Mouse (Mus musculus): ENCODE results near the gene Fras1.

Gene Fras1

DNA sequence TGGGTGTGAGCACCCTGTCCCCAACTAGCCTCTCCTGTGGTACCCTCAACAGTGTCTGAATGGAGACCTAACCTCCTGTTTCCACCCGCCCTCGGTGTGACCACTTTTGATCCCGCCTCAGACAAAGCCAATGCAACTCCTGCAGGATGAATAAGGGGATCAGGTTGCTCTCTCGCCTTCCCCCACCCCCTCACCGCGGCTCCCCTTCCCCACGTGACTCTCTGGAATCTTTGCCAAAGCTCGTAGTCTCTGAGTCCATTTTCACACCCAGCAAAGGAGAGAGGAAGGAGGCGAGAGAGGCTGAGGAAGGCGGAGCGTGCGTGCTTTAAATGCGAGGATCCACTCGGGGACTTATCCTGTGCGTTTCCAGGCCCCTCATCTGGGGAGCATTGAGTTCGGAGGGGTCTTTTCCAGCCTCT, at the start of gene Fras1:
Fras1 (plus strand) TSS at position 389 of the 419 bp plus-strand sequence.
- DNase-seq = no peak

DNA sequence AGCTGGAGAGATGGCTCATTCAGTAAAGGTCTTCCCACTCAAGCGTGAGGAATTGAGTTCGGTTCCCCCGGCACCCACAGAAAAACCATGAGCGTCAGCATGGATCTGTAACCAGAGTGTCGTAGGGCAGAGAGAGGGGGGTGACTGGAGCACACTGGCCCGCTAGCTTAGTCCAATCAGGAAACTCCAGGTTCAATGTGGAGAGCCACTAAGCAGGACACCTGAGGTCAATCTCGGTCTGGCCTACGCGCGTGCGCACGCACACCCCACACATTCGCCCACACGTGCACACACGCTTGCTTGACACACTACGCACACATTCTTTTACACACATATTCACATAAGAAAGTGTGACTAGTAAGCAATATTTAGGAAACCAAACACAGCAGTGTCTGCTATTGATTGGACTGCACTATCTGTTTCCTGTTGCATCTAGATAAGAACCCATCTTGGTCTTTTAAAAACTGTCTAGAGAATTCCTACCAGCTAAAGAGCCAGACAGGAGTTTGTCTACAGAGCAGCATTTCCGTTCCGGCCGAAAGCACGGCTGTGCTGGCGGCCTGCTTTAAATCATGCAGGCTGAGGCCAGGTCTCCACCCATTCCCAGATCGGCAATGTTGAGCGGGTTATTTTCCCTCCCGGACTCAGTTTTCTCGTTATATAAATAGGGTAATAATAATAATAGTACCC, 42.6 kb upstream of the Fras1 start:
- DNase-seq = no peak

GRCm38 (mm10) chr5:96331738-96332070, 42.1 kb upstream of the Fras1 start:
- no peak for DNase-seq

GRCm38 (mm10) chr5:96333963-96334362, 39.8 kb upstream of the Fras1 start:
- DNase-seq = no peak

- no peak for DNase-seq
Observed at GRCm38 (mm10) chr5:96340564-96340963, 33.2 kb upstream of the Fras1 start.

- DNase-seq = no peak
Observed at GRCm38 (mm10) chr5:96344983-96345382, 28.8 kb upstream of the Fras1 start.

- no peak for DNase-seq
Observed at GRCm38 (mm10) chr5:96351963-96352362, 21.8 kb upstream of the Fras1 start.

- no peak for DNase-seq
Observed at GRCm38 (mm10) chr5:96363950-96364349, 9.8 kb upstream of the Fras1 start.

- no peak for DNase-seq
Observed at GRCm38 (mm10) chr5:96365590-96365989, 8.2 kb upstream of the Fras1 start.

- DNase-seq = no peak
Observed at GRCm38 (mm10) chr5:96367260-96367659, 6.5 kb upstream of the Fras1 start.

GRCm38 (mm10) chr5:96373106-96373505, 649 bp upstream of the Fras1 start:
- no peak for DNase-seq

GRCm38 (mm10) chr5:96373986-96374901, 489 bp downstream of the Fras1 start:
- peak; percentile 7 to 16 for DNase-seq

DNA sequence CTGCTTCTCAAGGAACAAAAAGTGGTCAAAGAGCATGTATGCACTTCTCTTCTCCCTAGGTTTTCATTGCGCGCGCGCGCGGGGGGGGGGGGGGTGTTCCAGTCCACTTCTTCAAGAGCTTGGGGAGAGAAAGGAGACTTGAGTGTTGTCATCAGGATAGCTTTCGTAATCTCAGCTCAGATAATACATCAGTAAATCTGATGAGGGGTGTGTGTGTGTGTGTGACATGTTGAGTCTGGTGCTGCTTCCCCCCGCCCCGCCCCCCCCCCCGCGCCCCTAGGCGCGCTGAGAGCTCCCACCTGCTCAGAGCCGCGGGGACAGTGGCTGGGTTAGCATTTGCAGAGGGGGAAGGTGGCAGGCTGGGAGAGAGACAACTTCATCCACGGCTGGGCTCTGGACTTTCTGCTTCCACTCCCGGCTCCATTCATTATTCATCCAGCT, 1.7 kb downstream of the Fras1 start:
- DNase-seq = no peak

GRCm38 (mm10) chr5:96376216-96376615, 2.5 kb downstream of the Fras1 start:
- no peak for DNase-seq

DNA sequence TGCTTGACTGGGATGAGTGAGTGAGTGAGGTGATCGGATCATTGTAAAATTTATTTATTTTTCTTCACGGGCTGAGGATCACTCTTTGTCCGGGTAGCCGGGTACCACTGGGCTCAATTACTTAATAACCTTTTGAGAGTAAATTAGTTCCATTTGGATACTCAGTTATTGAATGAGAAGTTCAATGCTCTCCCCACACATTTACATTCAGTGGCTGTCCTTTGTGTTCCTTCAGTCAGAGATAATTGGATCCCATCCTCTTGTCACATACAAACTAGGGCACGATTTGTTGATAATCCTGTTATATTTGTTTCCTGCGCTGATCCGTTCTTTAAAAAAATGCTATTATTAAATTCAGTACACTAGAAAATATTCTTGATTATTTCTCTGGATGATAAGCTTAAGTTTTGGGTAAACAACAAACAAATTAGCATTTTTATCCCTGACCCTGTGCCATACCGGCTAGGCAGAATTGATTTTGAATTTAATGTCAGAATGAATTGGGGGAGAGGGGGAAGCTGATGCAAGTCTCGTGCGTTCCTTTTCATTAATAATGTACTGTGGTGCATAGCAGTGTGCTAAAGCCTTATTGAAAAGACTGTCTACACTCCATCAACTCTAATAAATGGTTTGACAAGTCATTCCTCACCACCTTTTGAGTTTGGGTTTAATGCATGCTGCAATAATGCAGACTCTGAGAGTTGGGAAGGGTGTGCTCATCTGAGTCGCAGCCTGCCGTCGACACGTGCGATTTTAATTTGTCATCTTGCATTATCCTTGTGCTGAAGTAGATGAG, 12.6 kb downstream of the Fras1 start:
- DNase-seq = no peak

GRCm38 (mm10) chr5:96388306-96388705, 14.6 kb downstream of the Fras1 start:
- DNase-seq = no peak

DNA sequence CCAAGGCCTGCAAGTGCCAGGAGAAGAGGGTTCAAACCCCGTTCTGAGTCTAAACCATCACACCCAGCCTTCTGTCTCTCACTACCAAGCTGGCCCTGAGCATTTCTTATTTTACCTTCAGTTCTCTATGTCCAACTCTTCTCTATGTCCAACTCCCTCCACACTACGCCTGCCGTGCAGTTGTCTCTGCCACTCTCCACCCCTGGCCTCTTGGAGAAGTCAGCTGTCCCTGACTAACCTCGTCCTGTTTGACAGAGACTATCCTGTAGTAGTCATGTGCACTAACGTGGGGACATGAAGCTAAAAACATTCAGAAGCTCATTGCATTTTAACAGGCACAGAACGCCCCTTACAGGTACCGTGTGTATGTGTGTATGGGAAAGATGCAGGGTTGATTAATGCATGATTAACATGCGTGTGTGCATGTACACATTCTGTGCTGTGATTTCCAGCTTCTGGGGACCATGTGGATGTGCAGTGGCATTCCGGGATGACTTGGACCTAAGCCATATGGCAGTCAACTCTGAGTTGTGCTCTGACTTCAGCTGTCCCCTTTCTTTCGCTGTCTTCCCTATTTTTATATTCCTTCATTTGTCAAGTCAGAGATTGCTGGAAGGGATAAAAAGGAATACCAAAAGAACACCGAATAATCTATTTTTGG, 16.3 kb downstream of the Fras1 start:
- DNase-seq = no peak

DNA sequence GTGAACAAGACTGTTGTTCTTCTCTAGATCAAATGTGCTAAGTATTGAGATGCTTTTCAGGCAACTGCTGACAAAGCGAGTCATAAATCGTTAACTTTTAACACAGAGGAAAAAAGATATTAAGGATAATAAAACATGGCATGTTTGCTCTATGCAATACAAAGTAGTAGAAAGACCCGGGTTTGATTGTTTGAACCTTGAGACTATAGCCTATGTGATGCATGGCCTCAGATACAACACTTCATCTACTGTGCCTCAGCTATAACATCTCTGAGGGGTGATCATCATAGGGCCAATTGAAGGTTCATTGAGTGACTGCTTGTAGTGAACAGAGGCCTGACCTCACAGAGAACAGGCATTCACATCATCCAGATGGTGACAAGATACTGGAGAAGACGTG, 17.3 kb downstream of the Fras1 start:
- DNase-seq = no peak

GRCm38 (mm10) chr5:96394947-96395346, 21.2 kb downstream of the Fras1 start:
- DNase-seq = no peak

DNA sequence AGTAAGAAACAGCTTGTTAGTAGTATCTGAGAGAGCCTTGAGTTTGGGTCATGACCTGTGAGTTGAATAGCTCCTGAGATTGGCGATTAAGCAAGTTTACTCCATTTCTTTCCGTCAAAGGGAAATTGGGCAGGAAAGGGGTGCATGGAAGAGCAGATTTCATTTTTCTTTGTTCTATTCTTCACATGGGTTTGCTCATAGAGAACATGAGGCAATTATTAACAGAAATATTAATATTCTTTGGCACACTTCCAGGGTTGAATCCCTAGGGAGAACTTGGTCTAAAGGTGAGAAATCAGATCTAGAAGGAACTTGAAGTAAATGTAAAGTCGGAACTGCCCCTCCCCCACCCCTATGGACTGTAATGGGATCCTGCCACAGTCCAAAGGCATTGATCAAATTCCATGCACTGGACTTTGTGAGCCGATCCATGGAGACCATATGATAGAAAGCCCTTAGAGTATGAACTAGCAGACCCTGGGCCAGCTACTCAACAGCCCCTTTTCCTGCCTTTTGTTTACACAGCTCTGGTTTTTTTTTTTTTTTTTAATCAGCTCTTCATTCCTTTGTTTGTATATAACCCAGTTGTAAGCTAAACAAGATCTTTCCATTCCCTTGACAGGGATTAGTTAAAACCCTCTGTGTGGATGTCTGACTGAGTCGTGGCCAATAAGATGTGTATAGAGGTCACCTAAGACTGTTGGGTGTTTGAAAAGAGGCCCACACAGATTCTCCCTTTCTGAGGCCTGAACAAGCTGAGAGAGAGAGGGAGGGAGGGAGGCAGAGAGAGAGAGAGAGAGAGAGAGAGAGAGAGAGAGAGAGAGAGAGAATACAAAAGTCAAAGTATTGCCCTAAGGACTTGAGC, 22.3 kb downstream of the Fras1 start:
- DNase-seq = no peak

DNA sequence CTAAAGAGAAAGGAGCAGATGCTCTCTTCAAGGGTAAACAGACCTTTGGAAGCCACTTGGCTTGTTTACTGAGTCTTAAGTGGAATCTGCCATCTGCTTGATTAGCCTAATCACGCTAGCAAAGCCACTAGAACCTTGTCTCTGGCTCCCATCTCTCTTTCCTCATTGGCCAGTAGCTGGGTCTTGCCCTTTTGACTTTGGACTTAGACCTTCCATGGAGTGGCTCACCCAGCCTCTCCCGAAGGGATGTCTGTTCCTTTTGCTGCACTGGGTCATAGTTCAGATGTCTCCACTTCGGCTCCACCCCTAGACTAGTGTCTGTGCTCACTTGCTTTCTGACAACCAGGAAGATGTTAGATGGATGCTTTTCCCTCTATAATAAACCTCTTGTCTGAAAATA, 28.8 kb downstream of the Fras1 start:
- DNase-seq = no peak
